Mouse (Mus musculus): ENCODE measurements around the gene Fbxw5. TPM values are rescaled to one million over a fixed set of nuclear protein-coding genes. Genes with fewer than 3 reads are reported as not detected.

Fbxw5 gene
- total RNA-seq (2021) = 10 to 100 TPM; 77.2 to 77.4 TPM
- long read RNA-seq, experiment 1, transcript Fbxw5-209 (3 exons, 870 nt) = minor isoform, 5 of 172 reads
- long read RNA-seq, experiment 1, transcript Fbxw5-201 (9 exons, 2,388 nt) = major isoform, 123 of 172 reads
- long read RNA-seq, experiment 1, partial matches to known transcripts = 13 of 172 reads
- long read RNA-seq, experiment 1, other reads (novel, unspliced or antisense) = 31 of 172 reads
- long read RNA-seq, experiment 2, transcript Fbxw5-201 (9 exons, 2,388 nt) = major isoform, 191 of 238 reads
- long read RNA-seq, experiment 2, partial matches to known transcripts = 14 of 238 reads
- long read RNA-seq, experiment 2, other reads (novel, unspliced or antisense) = 31 of 238 reads

GRCm38 (mm10) chr2:25500576-25501405 lies at the start of gene Fbxw5:
Gene Fbxw5, plus strand, starts transcription at chr2:25500750.
- DNase-seq = peak; percentile 88

- DNase-seq = no peak
These were observed 49.5 kb upstream of the Fbxw5 start for GRCm38 (mm10) chr2:25450853-25451647.

- DNase-seq = no peak
These were observed 47.6 kb upstream of the Fbxw5 start for GRCm38 (mm10) chr2:25452951-25453350.

- DNase-seq = no peak
These were observed 44.2 kb upstream of the Fbxw5 start, which contains the start of gene Clic3 for GRCm38 (mm10) chr2:25456205-25456953. Gene Clic3, plus strand, starts transcription at chr2:25456838.

- no peak for DNase-seq
These were observed 43.3 kb upstream of the Fbxw5 start for GRCm38 (mm10) chr2:25457022-25457896.

GRCm38 (mm10) chr2:25458911-25459310 lies 41.6 kb upstream of the Fbxw5 start:
- peak; percentile 42 for DNase-seq

- DNase-seq = no peak
These were observed 40.4 kb upstream of the Fbxw5 start for GRCm38 (mm10) chr2:25460135-25460534.

GRCm38 (mm10) chr2:25460551-25461309 lies 39.8 kb upstream of the Fbxw5 start, which contains the start of gene Paxx:
Gene Paxx, minus strand, starts transcription at chr2:25461094.
- peak; percentile 94 for DNase-seq

GRCm38 (mm10) chr2:25461407-25461806 lies 39.1 kb upstream of the Fbxw5 start:
- DNase-seq = no peak

GRCm38 (mm10) chr2:25463630-25464029 lies 36.9 kb upstream of the Fbxw5 start:
- no peak for DNase-seq

GRCm38 (mm10) chr2:25465256-25465655 lies 35.3 kb upstream of the Fbxw5 start:
- DNase-seq = no peak

GRCm38 (mm10) chr2:25465816-25466635 lies 34.5 kb upstream of the Fbxw5 start:
- no peak for DNase-seq

GRCm38 (mm10) chr2:25467606-25468303 lies 32.8 kb upstream of the Fbxw5 start:
- no peak for DNase-seq

- DNase-seq = no peak
These were observed 31.3 kb upstream of the Fbxw5 start for GRCm38 (mm10) chr2:25468962-25469915.

- DNase-seq = no peak
These were observed 30.6 kb upstream of the Fbxw5 start, which contains the start of gene Ptgds for GRCm38 (mm10) chr2:25469969-25470368. Gene Ptgds, minus strand, starts transcription at chr2:25470046.

- no peak for DNase-seq
These were observed 28.0 kb upstream of the Fbxw5 start for GRCm38 (mm10) chr2:25472550-25472949.

GRCm38 (mm10) chr2:25477541-25477940 lies 23.0 kb upstream of the Fbxw5 start:
- no peak for DNase-seq

Measured in gastrocnemius, postnatal 25 days (tissue).